Mouse (Mus musculus): ENCODE results near the gene D17H6S53E. TPM values are rescaled to one million over a fixed set of nuclear protein-coding genes. Genes with fewer than 3 reads are reported as not detected.
"Not testable (repeated sequence)": the region's sequence is repeated elsewhere in the genome, so short reads cannot be mapped to it uniquely, and the experiment has no call there.

The D17H6S53E gene
- polyA plus RNA-seq, 1 experiment from 2014 or later: 2.7 TPM

DNA sequence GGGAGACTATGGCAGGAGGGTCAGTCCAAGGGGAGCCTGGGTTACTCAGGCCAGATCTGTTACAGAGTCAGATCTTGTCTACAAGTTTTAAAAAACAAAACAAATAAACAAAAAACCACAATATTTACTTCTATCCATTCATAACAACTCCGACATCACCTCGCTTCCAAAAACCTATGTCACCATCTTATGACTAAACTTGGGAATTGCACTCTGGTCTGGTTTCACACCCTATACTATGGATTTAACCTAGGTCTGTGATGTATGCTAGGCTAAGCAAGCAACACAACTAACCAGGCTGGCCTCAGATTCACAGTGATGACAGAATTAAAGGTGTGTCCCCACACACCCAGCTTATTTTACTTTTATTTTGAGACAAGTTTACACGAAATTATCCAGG, 19.7 kb upstream of the D17H6S53E start:
- no peak for ATAC-seq (ENCODE audit: low read depth)
- peaks cover 38% of the 10 kb centered on the region for H3K4me1 ChIP-seq (ENCODE audit: control insufficient read depth, low read depth, low read length)
- H3K27me3 ChIP-seq (ENCODE audit: control insufficient read depth, insufficient read depth, low read depth, low read length): no peaks in the 10 kb centered on the region
- WGBS (ENCODE audit: insufficient replicate concordance): 60% methylated on average over 3 of the region's 3 CpGs
- H3K9me3 ChIP-seq (replicated peaks; ENCODE audit: control insufficient read depth, low read length): no peaks in the 10 kb centered on the region
- H3K27ac ChIP-seq (ENCODE audit: low read length): no peak overlapping the region
- no peak overlapping the region for H3K4me3 ChIP-seq (ENCODE audit: low read depth, low read length)
- peaks cover 11% of the 10 kb centered on the region for H3K36me3 ChIP-seq (ENCODE audit: control insufficient read depth, insufficient read depth)
- H3K9ac ChIP-seq (ENCODE audit: low read depth, low read length): no peak overlapping the region
- H3K4me2 ChIP-seq (ENCODE audit: low read depth, low read length): no peak overlapping the region

GRCm38 (mm10) chr17:35108097-35108496, 18.1 kb upstream of the D17H6S53E start, which contains the start of gene Ly6g5c:
Gene Ly6g5c, plus strand, starts transcription at chr17:35108279.
- Histone ChIP-seq H3K36me3 (ENCODE audit: control insufficient read depth, insufficient read depth) (no peaks in the 10 kb centered on the region; the same call in 1 of the 2 replicates), H3K4me1 (ENCODE audit: control insufficient read depth, low read depth, low read length) (peaks cover 31% of the 10 kb centered on the region), H3K27ac (ENCODE audit: low read length) (no peak within 1 kb of the TSS), H3K4me3 (ENCODE audit: low read depth, low read length) (no peak within 1 kb of the TSS), H3K9me3 (replicated peaks; ENCODE audit: control insufficient read depth, low read length) (no peaks in the 10 kb centered on the region), H3K4me2 (ENCODE audit: low read depth, low read length) (no peak within 1 kb of the TSS), H3K27me3 (ENCODE audit: control insufficient read depth, insufficient read depth, low read depth, low read length) (no peaks in the 10 kb centered on the region), H3K9ac (ENCODE audit: low read depth, low read length) (no peak within 1 kb of the TSS)
- no peak for ATAC-seq (ENCODE audit: low read depth)
- 78% methylated on average over 6 of the region's 6 CpGs for WGBS (ENCODE audit: insufficient replicate concordance)

DNA sequence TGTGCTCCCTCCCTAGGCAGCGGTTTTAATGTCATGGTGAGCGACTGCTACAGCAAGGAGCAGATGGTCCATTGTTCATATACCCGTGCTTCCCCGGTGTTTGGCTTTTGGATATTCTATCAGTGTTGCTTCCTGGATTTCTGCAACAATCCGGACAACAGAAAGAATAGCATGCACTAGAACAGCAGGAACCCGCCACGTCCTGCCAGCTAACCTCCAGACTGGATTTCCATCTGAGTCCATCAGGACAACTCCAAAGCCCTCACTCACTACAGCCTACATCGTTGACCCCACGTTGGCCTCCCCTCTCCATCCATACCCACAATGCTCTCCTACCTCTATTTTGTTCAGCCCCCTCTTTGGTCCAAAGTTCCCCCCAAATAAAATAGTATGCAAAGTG, 14.4 kb upstream of the D17H6S53E start:
- no peak overlapping the region for H3K4me3 ChIP-seq (ENCODE audit: low read depth, low read length)
- peaks cover 6% of the 10 kb centered on the region for H3K36me3 ChIP-seq (ENCODE audit: control insufficient read depth, insufficient read depth)
- no peaks in the 10 kb centered on the region for H3K9me3 ChIP-seq (replicated peaks; ENCODE audit: control insufficient read depth, low read length)
- H3K27ac ChIP-seq (ENCODE audit: low read length): no peak overlapping the region
- WGBS (ENCODE audit: insufficient replicate concordance): 62% methylated on average over 9 of the region's 9 CpGs
- H3K9ac ChIP-seq (ENCODE audit: low read depth, low read length): no peak overlapping the region
- no peaks in the 10 kb centered on the region for H3K27me3 ChIP-seq (ENCODE audit: control insufficient read depth, insufficient read depth, low read depth, low read length)
- no peak overlapping the region for H3K4me2 ChIP-seq (ENCODE audit: low read depth, low read length)
- no peak for ATAC-seq (ENCODE audit: low read depth)
- H3K4me1 ChIP-seq (ENCODE audit: control insufficient read depth, low read depth, low read length): no peaks in the 10 kb centered on the region

- 0 out of 2 replicates have a peak, but pooled peaks have one; percentile 17 for ATAC-seq (ENCODE audit: low read depth)
- H3K4me1 ChIP-seq (ENCODE audit: control insufficient read depth, low read depth, low read length): peaks cover 6% of the 10 kb centered on the region
- no peaks in the 10 kb centered on the region for H3K9me3 ChIP-seq (replicated peaks; ENCODE audit: control insufficient read depth, low read length)
- H3K4me3 ChIP-seq (ENCODE audit: low read depth, low read length): no peak within 1 kb of the TSS
- no peak within 1 kb of the TSS for H3K27ac ChIP-seq (ENCODE audit: low read length)
- H3K4me2 ChIP-seq (ENCODE audit: low read depth, low read length): no peak within 1 kb of the TSS
- no peaks in the 10 kb centered on the region for H3K27me3 ChIP-seq (ENCODE audit: control insufficient read depth, insufficient read depth, low read depth, low read length)
- H3K9ac ChIP-seq (ENCODE audit: low read depth, low read length): no peak within 1 kb of the TSS
- peaks cover 21% of the 10 kb centered on the region for H3K36me3 ChIP-seq (ENCODE audit: control insufficient read depth, insufficient read depth)
- 71% methylated on average over 8 of the region's 8 CpGs for WGBS (ENCODE audit: insufficient replicate concordance)
Observed at GRCm38 (mm10) chr17:35115046-35116019, 10.8 kb upstream of the D17H6S53E start, which contains the start of gene Ly6g5b. Gene Ly6g5b, minus strand, starts transcription at chr17:35115428.

DNA sequence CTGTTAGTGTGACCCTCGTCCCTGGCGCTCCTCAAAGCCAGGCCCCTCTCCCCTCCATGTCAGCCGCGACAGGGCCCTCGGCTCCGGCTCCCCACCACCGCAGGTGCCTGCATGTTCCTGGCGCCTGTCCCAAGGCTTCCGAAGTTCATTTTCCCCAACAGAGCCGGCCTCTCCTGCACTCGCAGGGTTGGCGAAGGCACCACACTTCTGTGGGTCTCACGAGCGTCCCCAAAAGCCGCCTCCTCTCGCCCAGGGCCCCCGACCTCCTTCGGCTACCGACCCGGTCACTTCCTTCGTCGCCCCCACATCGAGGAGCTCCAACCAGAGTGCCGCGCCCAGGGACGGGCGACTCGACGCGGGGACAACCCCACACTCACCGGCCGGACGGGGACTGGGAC, 5.4 kb upstream of the D17H6S53E start:
- Histone ChIP-seq H3K36me3 (ENCODE audit: control insufficient read depth, insufficient read depth) (peaks cover 27% of the 10 kb centered on the region), H3K9me3 (replicated peaks; ENCODE audit: control insufficient read depth, low read length) (no peaks in the 10 kb centered on the region), H3K9ac (ENCODE audit: low read depth, low read length) (peak overlapping the region; percentile 97), H3K4me3 (ENCODE audit: low read depth, low read length) (peak overlapping the region; percentile 97), H3K27ac (ENCODE audit: low read length) (peak overlapping the region; percentile 80), H3K4me1 (ENCODE audit: control insufficient read depth, low read depth, low read length) (peaks cover 17% of the 10 kb centered on the region), H3K4me2 (ENCODE audit: low read depth, low read length) (peak overlapping the region; percentile 87), H3K27me3 (ENCODE audit: control insufficient read depth, insufficient read depth, low read depth, low read length) (no peaks in the 10 kb centered on the region)
- under 1% methylated on average over 33 of the region's 33 CpGs for WGBS (ENCODE audit: insufficient replicate concordance)
- ATAC-seq (ENCODE audit: low read depth): no peak

DNA sequence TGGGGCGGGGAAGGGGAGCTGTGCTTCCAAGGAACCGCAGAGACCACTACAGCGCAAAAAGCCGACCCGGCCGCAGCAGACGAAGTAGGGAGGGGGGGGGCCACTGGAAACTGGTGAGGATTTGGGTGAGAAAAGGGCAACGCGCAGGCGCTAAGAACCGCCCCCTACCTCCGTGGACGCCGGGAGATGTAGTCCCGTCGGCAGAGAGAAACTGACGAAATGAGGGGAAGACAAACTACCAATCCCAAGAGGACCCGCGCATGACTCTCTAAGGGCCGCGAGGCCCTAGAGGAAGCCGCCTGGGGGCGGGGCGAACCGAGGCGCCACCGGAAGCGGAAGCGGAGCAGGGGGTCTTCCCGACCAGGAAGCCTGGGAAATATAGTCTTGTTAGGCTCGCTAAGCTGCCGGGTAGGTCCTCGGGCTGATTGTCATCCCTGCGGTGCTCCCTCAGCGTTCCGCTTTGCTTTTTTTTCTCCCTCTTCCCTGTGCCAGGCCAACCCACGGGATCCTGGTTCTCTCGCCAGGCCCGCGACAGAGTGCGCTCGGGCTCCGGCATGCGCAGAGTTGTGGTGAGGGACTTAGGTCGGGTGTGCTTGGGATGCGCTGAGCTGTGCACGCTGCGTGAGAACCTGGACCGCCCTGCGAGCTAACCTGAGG, 4.9 kb upstream of the D17H6S53E start, which contains the start of gene Gpank1:
Gene Gpank1 (plus strand): TSS at position 313 of the 657 bp plus-strand sequence.
- H3K27ac ChIP-seq (ENCODE audit: low read length): peak within 1 kb of the TSS; percentile 95

DNA sequence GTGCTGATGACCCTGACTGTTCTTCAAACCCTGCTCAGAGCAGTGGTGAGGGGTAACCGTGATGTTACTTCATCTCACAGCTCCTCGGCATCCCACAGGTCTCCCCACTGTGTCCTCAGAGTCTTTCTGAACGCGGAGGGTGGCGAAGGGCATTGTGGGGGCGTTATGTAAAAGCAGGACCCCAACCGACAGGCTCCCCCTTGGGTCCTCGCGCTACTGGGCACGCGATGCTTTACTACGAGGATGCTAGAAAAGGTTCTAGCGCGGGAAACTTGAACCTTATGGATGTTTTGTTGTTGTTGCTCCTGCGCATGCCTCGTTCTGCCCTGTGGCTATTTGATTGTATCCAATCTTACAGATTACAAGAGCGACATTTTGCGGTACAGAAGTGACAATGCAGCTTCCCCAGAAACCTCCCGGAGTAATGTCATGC, 4.3 kb upstream of the D17H6S53E start, which contains the start of gene Csnk2b:
Gene Csnk2b (minus strand): TSS at position 183 of the 433 bp plus-strand sequence.
- WGBS (ENCODE audit: insufficient replicate concordance): 1% methylated on average over 19 of the region's 19 CpGs
- ATAC-seq (ENCODE audit: low read depth): no peak
- Histone ChIP-seq H3K9me3 (replicated peaks; ENCODE audit: control insufficient read depth, low read length) (no peaks in the 10 kb centered on the region), H3K4me3 (ENCODE audit: low read depth, low read length) (peak within 1 kb of the TSS; percentile 97), H3K4me2 (ENCODE audit: low read depth, low read length) (peak within 1 kb of the TSS; percentile 94), H3K27me3 (ENCODE audit: control insufficient read depth, insufficient read depth, low read depth, low read length) (no peaks in the 10 kb centered on the region), H3K4me1 (ENCODE audit: control insufficient read depth, low read depth, low read length) (peaks cover 23% of the 10 kb centered on the region), H3K27ac (ENCODE audit: low read length) (peak within 1 kb of the TSS; percentile 95), H3K9ac (ENCODE audit: low read depth, low read length) (peak within 1 kb of the TSS; percentile 97), H3K36me3 (ENCODE audit: control insufficient read depth, insufficient read depth) (peaks cover 20% of the 10 kb centered on the region)

More for the DNA sequence above, 4.9 kb upstream of the D17H6S53E start, which contains the start of gene Gpank1:
- peaks cover 17% of the 10 kb centered on the region for H3K4me1 ChIP-seq (ENCODE audit: control insufficient read depth, low read depth, low read length)
- peaks cover 25% of the 10 kb centered on the region for H3K36me3 ChIP-seq (ENCODE audit: control insufficient read depth, insufficient read depth)
- H3K9me3 ChIP-seq (replicated peaks; ENCODE audit: control insufficient read depth, low read length): no peaks in the 10 kb centered on the region
- H3K4me3 ChIP-seq (ENCODE audit: low read depth, low read length): peak within 1 kb of the TSS; percentile 97
- peak; percentile 94 for ATAC-seq (ENCODE audit: low read depth)
- peak within 1 kb of the TSS; percentile 94 for H3K4me2 ChIP-seq (ENCODE audit: low read depth, low read length)
- under 1% methylated on average over 50 of the region's 50 CpGs for WGBS (ENCODE audit: insufficient replicate concordance)
- H3K9ac ChIP-seq (ENCODE audit: low read depth, low read length): peak within 1 kb of the TSS; percentile 97
- no peaks in the 10 kb centered on the region for H3K27me3 ChIP-seq (ENCODE audit: control insufficient read depth, insufficient read depth, low read depth, low read length)

- H3K27ac ChIP-seq (ENCODE audit: low read length); H3K4me2 ChIP-seq (ENCODE audit: low read depth, low read length); H3K4me3 ChIP-seq (ENCODE audit: low read depth, low read length); H3K9me3 ChIP-seq (replicated peaks; ENCODE audit: control insufficient read depth, low read length); H3K36me3 ChIP-seq (ENCODE audit: control insufficient read depth, insufficient read depth); ATAC-seq (ENCODE audit: low read depth); H3K9ac ChIP-seq (ENCODE audit: low read depth, low read length); H3K27me3 ChIP-seq (ENCODE audit: control insufficient read depth, insufficient read depth, low read depth, low read length): not testable (repeated sequence)
- 89% methylated on average over 9 of the region's 9 CpGs for WGBS (ENCODE audit: insufficient replicate concordance)
- H3K4me1 ChIP-seq (ENCODE audit: control insufficient read depth, low read depth, low read length): peaks cover 32% of the 10 kb centered on the region
Observed at GRCm38 (mm10) chr17:35123287-35123686, 2.9 kb upstream of the D17H6S53E start.

Measured in liver, embryonic 16.5 days (tissue).